8 mouse cellular contexts compared by ENCODE assay signal in the genomic region with DNA sequence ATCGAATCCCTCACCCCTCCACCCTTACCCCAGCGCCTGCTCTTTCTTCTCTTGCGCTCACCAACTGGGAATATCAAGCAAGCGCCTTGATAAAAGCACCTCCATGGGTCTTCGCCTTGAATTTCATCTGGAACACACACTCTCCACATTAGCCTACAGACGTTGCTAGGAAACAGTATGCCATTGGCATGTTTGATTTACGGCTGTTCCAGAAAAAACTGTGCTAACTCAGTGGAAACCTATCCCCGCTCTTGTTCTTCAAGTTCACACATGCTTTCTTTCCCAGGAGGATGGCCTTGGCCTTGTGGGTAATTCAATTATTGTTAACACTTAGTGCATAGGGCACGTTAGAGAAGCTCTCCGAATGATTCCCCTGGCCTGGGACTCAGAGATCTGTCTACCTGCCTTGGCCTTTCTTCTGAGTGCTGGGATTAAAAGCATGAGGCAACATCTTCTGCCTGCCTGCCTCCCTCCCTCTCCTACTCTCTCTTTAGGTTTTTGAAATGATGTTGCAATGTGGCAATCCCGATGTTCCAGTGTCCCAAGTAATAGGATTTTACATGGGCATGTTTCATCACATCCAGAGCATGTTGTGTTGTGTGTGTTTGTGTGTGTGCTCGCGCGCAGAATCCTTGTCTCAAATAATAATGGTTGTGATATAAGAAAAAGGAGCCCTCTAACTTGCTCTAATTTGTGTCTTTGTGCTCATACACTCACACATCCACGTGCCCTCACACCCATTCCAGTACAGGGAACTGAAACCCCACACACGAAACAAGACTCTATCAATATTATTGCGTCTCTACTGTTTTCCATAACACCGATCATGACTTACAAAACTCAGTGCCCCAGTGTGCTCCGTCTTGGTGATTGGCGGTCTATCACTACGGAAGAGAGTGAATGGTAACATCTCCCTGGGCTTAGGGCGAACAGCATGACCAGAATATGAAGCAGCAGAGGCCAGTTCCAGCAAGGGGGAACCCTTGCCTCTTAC. TPM values are rescaled to one million over a fixed set of nuclear protein-coding genes. Genes with fewer than 3 reads are reported as not detected.
DNase-seq lines count a peak whose midpoint lies in the region; ATAC-seq and TF ChIP-seq lines count a peak whose summit lies in the region.
"Had no signal": no experiment of that assay in that cellular context is flagged by ENCODE, and none has a peak within 500 bp of the region (broad histone marks: within the 10 kb centered on the region; RNA-seq: fewer than 3 reads in every experiment).

No protein-coding gene starts in this region.

- no peak for ATAC-seq in hindbrain, embryonic 12.5 days (ENCODE audit: low FRiP score)
- ATAC-seq in activated CD4-positive, CD25-positive, alpha-beta regulatory T cell, adult 4 months: no peak

- H3K4me3 ChIP-seq in CH12.LX (replicated peaks in 1 of 3; ENCODE audit: low read depth in 2 of 3, low read length in 2 of 3, poor library complexity in 1 of 3): peak overlapping the region; percentile 75 to 97 (median 75)
- H3K4me3 ChIP-seq in hindbrain, embryonic 12.5 days: 0 out of 2 replicates have a peak overlapping the region, but pooled peaks have one; percentile 69
- H3K4me3 ChIP-seq in midbrain, embryonic 10.5 days: peak overlapping the region; percentile 74; the same call in 1 of the 2 replicates
- H3K4me3 ChIP-seq: heart, embryonic 12.5 days had no signal

- no peak for TF ChIP-seq RAD21 in CH12.LX (IDR thresholded peaks at IDR 0.05; ENCODE audit: low read depth, low read length)

- TF ChIP-seq CTCF in CH12.LX (conservative IDR thresholded peaks at IDR 0.05 in 1 of 2, IDR thresholded peaks at IDR 0.05 in 1 of 2; ENCODE audit: low read depth in 2 of 2, low read length in 2 of 2): no peak
- no peak for TF ChIP-seq CTCF in brain, embryonic 14.5 days (IDR thresholded peaks at IDR 0.05; ENCODE audit: borderline replicate concordance, extremely low read depth, insufficient read depth, insufficient read length)

- peaks cover 7 to 22% of the 10 kb centered on the region in 2 experiments for H3K4me1 ChIP-seq in CH12.LX (ENCODE audit: control insufficient read depth in 1 of 2, insufficient read depth in 2 of 2)
- H3K4me1 ChIP-seq in hindbrain, embryonic 12.5 days: peaks cover 37% of the 10 kb centered on the region
- H3K4me1 ChIP-seq in midbrain, embryonic 10.5 days: peaks cover 47% of the 10 kb centered on the region

- H3K9ac ChIP-seq in CH12.LX (ENCODE audit: insufficient read depth, low read depth): peak overlapping the region; percentile 94
- no peak overlapping the region for H3K9ac ChIP-seq in hindbrain, embryonic 12.5 days
- H3K9ac ChIP-seq: heart, embryonic 12.5 days had no signal

- no peak; the same call in none of the 2 replicates for TF ChIP-seq POLR2A in CH12.LX (IDR thresholded peaks at IDR 0.05; ENCODE audit: low read depth, low read length)
- TF ChIP-seq POLR2A in brain, embryonic 14.5 days (IDR thresholded peaks at IDR 0.05; ENCODE audit: borderline replicate concordance, extremely low read depth, insufficient read depth, insufficient read length, poor library complexity, severe bottlenecking): no peak

- H3K27ac ChIP-seq in CH12.LX (ENCODE audit: insufficient read depth, low read depth): peak overlapping the region; percentile 80
- no peak overlapping the region for H3K27ac ChIP-seq in hindbrain, embryonic 12.5 days
- peak overlapping the region; percentile 28; the same call in 1 of the 2 replicates for H3K27ac ChIP-seq in midbrain, embryonic 10.5 days (replicated peaks)

- WGBS in hindbrain, embryonic 12.5 days: 64% methylated on average over 22 of the region's 22 CpGs
- 84% methylated on average over 22 of the region's 22 CpGs for WGBS in midbrain, embryonic 10.5 days

- no peaks in the 10 kb centered on the region for H3K27me3 ChIP-seq in CH12.LX (replicated peaks)
- no peaks in the 10 kb centered on the region; the same call in 1 of the 2 replicates for H3K27me3 ChIP-seq in hindbrain, embryonic 12.5 days
- no peaks in the 10 kb centered on the region for H3K27me3 ChIP-seq in midbrain, embryonic 10.5 days (ENCODE audit: low read depth, poor library complexity, severe bottlenecking)
- H3K27me3 ChIP-seq: heart, embryonic 12.5 days had no signal

- dilution Hi-C loops in CH12.LX (cut with MboI; ENCODE audit: extremely low pct_ligation_motif_present, extremely low pct_unique_long_range_greater_than_20kb, low sequenced_read_pairs): no loop called here

- H3K79me2 ChIP-seq in CH12.LX (replicated peaks; ENCODE audit: control insufficient read depth, extremely low read depth, insufficient read depth, poor library complexity, severe bottlenecking): peaks cover 60% of the 10 kb centered on the region

- no peaks in the 10 kb centered on the region for H3K9me3 ChIP-seq in CH12.LX (replicated peaks; ENCODE audit: low read length)
- no peaks in the 10 kb centered on the region for H3K9me3 ChIP-seq in hindbrain, embryonic 12.5 days (replicated peaks)
- H3K9me3 ChIP-seq in midbrain, embryonic 10.5 days (replicated peaks): no peaks in the 10 kb centered on the region
- H3K9me3 ChIP-seq: heart, embryonic 12.5 days had no signal

- in situ Hi-C loops in CH12.LX (cut with MboI; ENCODE audit: low pct_ligation_motif_present, low pct_unique_long_range_greater_than_20kb, low sequenced_read_pairs): loop anchor here (25.0 kb wide), 1 partner anchor 575 kb away; no protein-coding TSS in a partner anchor

- peak; percentile 77 for TF ChIP-seq EP300 in CH12.LX (IDR thresholded peaks at IDR 0.05; ENCODE audit: low read length)

- H3K36me3 ChIP-seq in CH12.LX (replicated peaks in 1 of 2; ENCODE audit: control insufficient read depth in 1 of 2, insufficient read depth in 1 of 2, low read length in 1 of 2): peaks cover 31 to 39% of the 10 kb centered on the region in 2 experiments
- H3K36me3 ChIP-seq in hindbrain, embryonic 12.5 days: peaks cover 15% of the 10 kb centered on the region; the same call in 1 of the 2 replicates
- peaks cover 34% of the 10 kb centered on the region for H3K36me3 ChIP-seq in midbrain, embryonic 10.5 days

- H3K4me2 ChIP-seq in CH12.LX (ENCODE audit: insufficient read depth, low read depth, poor library complexity, severe bottlenecking): peak overlapping the region; percentile 95
- H3K4me2 ChIP-seq in hindbrain, embryonic 12.5 days (replicated peaks): peak overlapping the region; percentile 99

- peak; percentile 75 for DNase-seq in CH12.LX (ENCODE audit: extremely low read depth)
- peak; percentile 78 for DNase-seq in brain, embryonic 14.5 days (ENCODE audit: low read depth)
- no peak for DNase-seq in midbrain, embryonic 10.5 days (ENCODE audit: low spot score)
- DNase-seq in kidney, postnatal 25 days: no peak
- DNase-seq in urinary bladder, postnatal 4 days (ENCODE audit: low spot score in 2 of 2): no peak

TF ChIP-seq in CH12.LX, 34 proteins besides CTCF, POLR2A, EP300 and RAD21:
- TF ChIP-seq CHD1 (IDR thresholded peaks at IDR 0.05; ENCODE audit: low read depth, low read length): no peak
- no peak for TF ChIP-seq KAT2A (IDR thresholded peaks at IDR 0.05; ENCODE audit: insufficient replicate concordance, low read length)
- peak; percentile 42; the same call in 1 of the 2 replicates for TF ChIP-seq TCF12 (IDR thresholded peaks at IDR 0.05; ENCODE audit: low read depth, low read length)
- peak; percentile 92 for TF ChIP-seq MAX (IDR thresholded peaks at IDR 0.05; ENCODE audit: low read length)
- TF ChIP-seq SIN3A (IDR thresholded peaks at IDR 0.05; ENCODE audit: low read length): peak; percentile 86
- peak; percentile 92 for TF ChIP-seq IRF4 (IDR thresholded peaks at IDR 0.05; ENCODE audit: low read depth, low read length)
- TF ChIP-seq ETS1 (conservative IDR thresholded peaks at IDR 0.05; ENCODE audit: low read depth, low read length): peak; percentile 58; the same call in 1 of the 2 replicates
- peak; percentile 90 for TF ChIP-seq MXI1 (IDR thresholded peaks at IDR 0.05; ENCODE audit: low read depth, low read length)
- TF ChIP-seq MYC (IDR thresholded peaks at IDR 0.05; ENCODE audit: low read depth, low read length): peak; percentile 95
- TF ChIP-seq HCFC1 (IDR thresholded peaks at IDR 0.05; ENCODE audit: low read depth, low read length): no peak
- peak; percentile 22; the same call in 1 of the 2 replicates for TF ChIP-seq JUND (conservative IDR thresholded peaks at IDR 0.05; ENCODE audit: low read depth, low read length)
- no peak for TF ChIP-seq ZC3H11A (IDR thresholded peaks at IDR 0.05; ENCODE audit: low read depth, low read length)
- peak; percentile 96 for TF ChIP-seq BHLHE40 (IDR thresholded peaks at IDR 0.05; ENCODE audit: low read depth, low read length)

RNA-seq across cellular contexts. Expression of a gene that starts 2.8 kb away (rescaled TPM):
- 500 and 631 TPM in 2 replicates for total RNA-seq in CH12.LX (2012; rRNA removed)
- 540 and 587 TPM in 2 replicates for total RNA-seq in CH12.LX (2014; rRNA removed)
- polyA plus RNA-seq in CH12.LX (2012; ENCODE audit: insufficient read length, low read depth): 543 and 677 TPM in 2 replicates
- polyA plus RNA-seq in brain, embryonic 14.5 days (2012; rRNA removed): 119 and 137 TPM in 2 replicates
- 201 and 240 TPM in 2 replicates for polyA plus RNA-seq in hindbrain, embryonic 12.5 days (2016; fragmentation: Nextera tagmentation; extraction: Ambion mirVana)
- polyA plus RNA-seq in midbrain, embryonic 10.5 days (2016; fragmentation: Nextera tagmentation; extraction: Ambion mirVana): 386 and 388 TPM in 2 replicates
- polyA plus RNA-seq in activated CD4-positive, CD25-positive, alpha-beta regulatory T cell, adult 4 months (2017; shearing (Covaris generic)): 100 to 1,000 TPM; 107 to 156 TPM

RNA-seq across cellular contexts. Expression of a gene that starts 45.3 kb away (rescaled TPM):
- 0.04 TPM in 1 of 2 replicates, not detected in the other for total RNA-seq in CH12.LX (2012; rRNA removed)
- not detected in 2 replicates for total RNA-seq in CH12.LX (2014; rRNA removed)
- polyA plus RNA-seq in CH12.LX (2012; ENCODE audit: insufficient read length, low read depth): not detected in 2 replicates
- polyA plus RNA-seq in brain, embryonic 14.5 days (2012; rRNA removed): 16.6 and 27.2 TPM in 2 replicates
- polyA plus RNA-seq in hindbrain, embryonic 12.5 days (2016; fragmentation: Nextera tagmentation; extraction: Ambion mirVana): 9.7 and 12.0 TPM in 2 replicates
- polyA plus RNA-seq in midbrain, embryonic 10.5 days (2016; fragmentation: Nextera tagmentation; extraction: Ambion mirVana): 6.8 and 8.3 TPM in 2 replicates
- polyA plus RNA-seq in activated CD4-positive, CD25-positive, alpha-beta regulatory T cell, adult 4 months (2017; shearing (Covaris generic)): under 1 TPM in 1 of 2 experiments, not detected in 1; 0.11 TPM

RNA-seq across cellular contexts. Expression of a gene that starts 56.7 kb away (rescaled TPM):
- not detected in 2 replicates for total RNA-seq in CH12.LX (2012; rRNA removed)
- total RNA-seq in CH12.LX (2014; rRNA removed): not detected in 2 replicates
- not detected in 2 replicates for polyA plus RNA-seq in CH12.LX (2012; ENCODE audit: insufficient read length, low read depth)
- polyA plus RNA-seq in brain, embryonic 14.5 days (2012; rRNA removed): 5.3 and 9.4 TPM in 2 replicates
- polyA plus RNA-seq in hindbrain, embryonic 12.5 days (2016; fragmentation: Nextera tagmentation; extraction: Ambion mirVana): 4.0 and 5.6 TPM in 2 replicates
- polyA plus RNA-seq in midbrain, embryonic 10.5 days (2016; fragmentation: Nextera tagmentation; extraction: Ambion mirVana): 1.7 and 3.8 TPM in 2 replicates
- not detected for polyA plus RNA-seq in activated CD4-positive, CD25-positive, alpha-beta regulatory T cell, adult 4 months (2017; shearing (Covaris generic))

Comparison
In these comparisons a context has a peak if more than half of its experiments do, and no peak if none do; other contexts are left out.
1. DNase-seq: peak in CH12.LX (single experiment) and brain, embryonic 14.5 days (single experiment); none in midbrain, embryonic 10.5 days (single experiment), kidney, postnatal 25 days (0 of 2) and urinary bladder, postnatal 4 days (0 of 2).
2. Peak in every context shown above with its lines, with median percentiles within 50 percentile points of each other: H3K4me3 ChIP-seq.